Mouse (Mus musculus) stomach, postnatal 0 days (tissue): ENCODE measurements around the gene Ostf1. TPM values are rescaled to one million over a fixed set of nuclear protein-coding genes. Genes with fewer than 3 reads are reported as not detected.

Experiments used
- ATAC-seq: fragments of 200-750 bp; cut with Nextera tagmentation; 2 replicates; pipeline ENCODE4 v1.8.0; 2017; ENCODE audit not compliant: low FRiP score, low TSS enrichment
- DNase-seq: peaks from one replicate; pipeline ENCODE4 v3.0.0-alpha.2; 2016; ENCODE audit warnings: low spot score
- H3K27ac ChIP-seq: fragments of 300-500 bp; sonication (generic); replicated peaks from 2 replicates; pipeline ENCODE4 v1.5.1; 2014; ENCODE audit warnings: mild to moderate bottlenecking, control low read depth
- H3K27me3 ChIP-seq: fragments of 300-500 bp; sonication (generic); 2 replicates; pipeline ENCODE4 v1.6.1; 2014; ENCODE audit warnings: low read length; ENCODE audit not compliant: control insufficient read depth, insufficient read depth
- H3K36me3 ChIP-seq: fragments of 300-500 bp; sonication (generic); 2 replicates; pipeline ENCODE4 v1.6.1; 2014; ENCODE audit warnings: low read length, mixed read lengths; ENCODE audit not compliant: control insufficient read depth, insufficient read depth
- H3K4me1 ChIP-seq: fragments of 300-500 bp; sonication (generic); replicated peaks from 2 replicates; pipeline ENCODE4 v1.6.1; 2014; ENCODE audit warnings: antibody characterized with exemption; ENCODE audit not compliant: control insufficient read depth, insufficient read depth
- H3K4me2 ChIP-seq: fragments of 300-500 bp; sonication (generic); replicated peaks from 2 replicates; pipeline ENCODE4 v1.6.1; 2014; ENCODE audit warnings: low read depth, mild to moderate bottlenecking, control low read depth, moderate library complexity
- H3K4me3 ChIP-seq: fragments of 300-500 bp; sonication (generic); 2 replicates; pipeline ENCODE4 v1.5.1; 2014; ENCODE audit warnings: low read depth, low read length, control low read depth
- H3K9ac ChIP-seq: fragments of 300-500 bp; sonication (generic); 2 replicates; pipeline ENCODE4 v1.6.1; 2014; ENCODE audit warnings: mild to moderate bottlenecking, low read length, control low read depth, mixed read lengths
- H3K9me3 ChIP-seq: fragments of 300-500 bp; sonication (generic); 2 replicates; pipeline ENCODE4 v1.6.1; 2016; ENCODE audit warnings: low read length; ENCODE audit not compliant: control insufficient read depth
- CTCF ChIP-seq: IDR thresholded peaks from 2 replicates; pipeline ENCODE4 v1.5.1; 2016; ENCODE audit warnings: antibody characterized with exemption, low read depth, mild to moderate bottlenecking, moderate library complexity
- EP300 ChIP-seq: optimal IDR thresholded peaks from 2 replicates; pipeline ENCODE3; 2016; ENCODE audit warnings: antibody characterized with exemption
- WGBS: fragments of 180-500 bp; shearing (Covaris S2); extraction: QIAGEN DNeasy Blood & Tissue Kit; methylation state at CpG from one replicate; pipeline ENCODE4 v1.1.7; 2014; 5-methylcytosine and 5-hydroxymethylcytosine counted together
- polyA plus RNA-seq: library from polyadenylated mRNA; unstranded; fragments of >200 nt; fragmentation: Nextera tagmentation; extraction: Ambion mirVana; gene quantifications from 2 replicates; pipeline ENCODE4 v1.2.1, GENCODE M21; 2015

The Ostf1 gene
- polyA plus RNA-seq, 1 experiment from 2014 or later, result 129 TPM

DNA sequence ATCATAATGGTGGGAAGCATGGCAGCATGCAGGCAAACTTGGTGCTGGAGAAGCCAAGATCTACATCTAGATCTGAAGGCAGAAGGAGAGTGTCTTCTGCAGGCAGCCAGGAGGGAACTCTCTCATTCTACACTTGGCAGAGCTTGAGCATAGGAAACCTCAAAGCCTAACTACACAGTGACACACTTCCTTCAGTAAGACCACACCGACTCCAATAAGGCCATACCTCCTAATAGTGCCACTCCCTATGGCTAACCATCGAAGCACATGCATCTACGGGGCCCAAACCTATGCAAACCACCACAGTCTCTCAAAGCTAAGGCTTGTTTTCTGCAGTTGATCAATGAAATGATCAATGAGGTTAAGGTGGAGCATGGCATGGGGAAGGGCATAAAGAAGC, 55.7 kb downstream of the Ostf1 start:
- Histone ChIP-seq H3K27ac (no peak overlapping the region), H3K4me1 (no peaks in the 10 kb centered on the region), H3K27me3 (no peaks in the 10 kb centered on the region), H3K4me3 (no peak overlapping the region), H3K36me3 (no peaks in the 10 kb centered on the region; the same call in 1 of the 2 replicates), H3K9ac (no peak overlapping the region), H3K4me2 (no peak overlapping the region), H3K9me3 (no peaks in the 10 kb centered on the region)
- TF ChIP-seq EP300 (no peak), CTCF (no peak)
- no peak for ATAC-seq
- 91% methylated on average over 3 of the region's 3 CpGs for WGBS
- DNase-seq, result no peak

DNA sequence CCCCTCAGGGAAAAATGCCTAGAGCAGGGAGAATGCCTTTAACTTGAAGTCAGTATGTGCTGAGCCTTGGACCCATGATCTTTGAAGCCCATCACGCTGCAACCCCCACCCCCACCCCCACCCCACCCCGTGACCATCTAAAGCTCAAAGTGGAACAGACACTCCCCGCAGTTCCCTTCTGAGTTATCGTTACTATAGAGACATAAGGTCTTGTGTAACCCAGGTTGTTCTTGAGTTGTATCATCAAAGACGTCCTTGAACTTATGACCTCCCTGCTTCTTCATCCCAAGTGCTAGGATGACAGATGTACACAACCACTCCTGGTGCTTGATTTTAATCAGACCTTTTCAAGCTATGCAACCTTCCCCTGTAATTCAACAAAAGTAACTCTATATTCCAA, 57.7 kb downstream of the Ostf1 start:
- H3K36me3 ChIP-seq, result no peaks in the 10 kb centered on the region
- ATAC-seq (no peak), DNase-seq (no peak)
- no peak overlapping the region for H3K4me3 ChIP-seq
- H3K4me2 ChIP-seq, result no peak overlapping the region
- 54% methylated on average over 5 of the region's 5 CpGs for WGBS
- H3K27me3 ChIP-seq, result no peaks in the 10 kb centered on the region
- H3K9ac ChIP-seq, result no peak overlapping the region
- no peaks in the 10 kb centered on the region for H3K4me1 ChIP-seq
- no peak for TF ChIP-seq CTCF
- TF ChIP-seq EP300, result no peak
- no peaks in the 10 kb centered on the region for H3K9me3 ChIP-seq
- H3K27ac ChIP-seq, result no peak overlapping the region

GRCm38 (mm10) chr19:18573443-18573842, 58.2 kb downstream of the Ostf1 start:
- H3K4me2 ChIP-seq, result no peak overlapping the region
- H3K36me3 ChIP-seq, result no peaks in the 10 kb centered on the region
- TF ChIP-seq CTCF (no peak), EP300 (no peak)
- H3K4me1 ChIP-seq, result no peaks in the 10 kb centered on the region
- DNase-seq (no peak), ATAC-seq (no peak)
- H3K9ac ChIP-seq, result no peak overlapping the region
- no peak overlapping the region for H3K27ac ChIP-seq
- no peaks in the 10 kb centered on the region for H3K9me3 ChIP-seq
- no peaks in the 10 kb centered on the region for H3K27me3 ChIP-seq
- H3K4me3 ChIP-seq, result no peak overlapping the region
- 55% methylated on average over 3 of the region's 3 CpGs for WGBS

- Histone ChIP-seq H3K4me2 (no peak overlapping the region), H3K36me3 (no peaks in the 10 kb centered on the region), H3K4me3 (no peak overlapping the region), H3K9me3 (no peaks in the 10 kb centered on the region), H3K27ac (no peak overlapping the region), H3K4me1 (no peaks in the 10 kb centered on the region), H3K27me3 (no peaks in the 10 kb centered on the region), H3K9ac (no peak overlapping the region)
- 96% methylated on average over 1 of the region's 1 CpGs for WGBS
- no peak for TF ChIP-seq EP300
- no peak for TF ChIP-seq CTCF
- DNase-seq (no peak), ATAC-seq (no peak)
Observed at GRCm38 (mm10) chr19:18569496-18569895, 62.1 kb downstream of the Ostf1 start.

DNA sequence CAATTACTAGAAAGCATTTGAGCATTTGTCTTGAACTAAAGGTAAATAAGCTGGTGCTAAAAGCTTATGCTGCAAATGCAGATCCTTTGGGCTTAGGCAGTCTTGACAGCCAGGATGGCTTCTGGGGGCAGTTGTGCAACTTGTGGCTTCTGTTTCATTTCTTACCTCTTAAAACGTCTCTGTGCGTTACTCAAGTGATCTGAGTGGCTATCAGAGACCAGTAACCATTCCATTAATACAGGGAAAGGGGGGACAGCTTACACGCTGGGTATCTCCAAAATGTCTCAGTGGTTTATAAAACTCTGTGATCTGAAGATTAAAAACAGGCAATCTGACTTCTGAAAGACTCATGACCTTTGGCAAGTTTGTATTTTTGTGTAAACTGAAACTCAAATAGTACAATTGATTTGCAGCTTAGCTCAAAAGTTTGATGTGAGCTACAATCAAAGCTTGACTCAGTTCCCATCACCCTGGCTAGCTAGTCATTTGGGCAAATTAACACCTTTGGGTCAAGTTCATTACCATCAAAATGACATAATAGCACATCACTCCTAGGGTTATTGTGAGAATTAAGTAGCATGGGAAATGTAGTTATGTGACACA, 62.7 kb downstream of the Ostf1 start:
- 66% methylated on average over 3 of the region's 3 CpGs for WGBS
- Histone ChIP-seq H3K27ac (no peak overlapping the region), H3K4me3 (no peak overlapping the region), H3K9ac (no peak overlapping the region), H3K4me2 (no peak overlapping the region), H3K36me3 (no peaks in the 10 kb centered on the region), H3K27me3 (no peaks in the 10 kb centered on the region), H3K9me3 (no peaks in the 10 kb centered on the region), H3K4me1 (no peaks in the 10 kb centered on the region)
- DNase-seq (no peak), ATAC-seq (no peak)
- no peak for TF ChIP-seq CTCF
- TF ChIP-seq EP300, result no peak

DNA sequence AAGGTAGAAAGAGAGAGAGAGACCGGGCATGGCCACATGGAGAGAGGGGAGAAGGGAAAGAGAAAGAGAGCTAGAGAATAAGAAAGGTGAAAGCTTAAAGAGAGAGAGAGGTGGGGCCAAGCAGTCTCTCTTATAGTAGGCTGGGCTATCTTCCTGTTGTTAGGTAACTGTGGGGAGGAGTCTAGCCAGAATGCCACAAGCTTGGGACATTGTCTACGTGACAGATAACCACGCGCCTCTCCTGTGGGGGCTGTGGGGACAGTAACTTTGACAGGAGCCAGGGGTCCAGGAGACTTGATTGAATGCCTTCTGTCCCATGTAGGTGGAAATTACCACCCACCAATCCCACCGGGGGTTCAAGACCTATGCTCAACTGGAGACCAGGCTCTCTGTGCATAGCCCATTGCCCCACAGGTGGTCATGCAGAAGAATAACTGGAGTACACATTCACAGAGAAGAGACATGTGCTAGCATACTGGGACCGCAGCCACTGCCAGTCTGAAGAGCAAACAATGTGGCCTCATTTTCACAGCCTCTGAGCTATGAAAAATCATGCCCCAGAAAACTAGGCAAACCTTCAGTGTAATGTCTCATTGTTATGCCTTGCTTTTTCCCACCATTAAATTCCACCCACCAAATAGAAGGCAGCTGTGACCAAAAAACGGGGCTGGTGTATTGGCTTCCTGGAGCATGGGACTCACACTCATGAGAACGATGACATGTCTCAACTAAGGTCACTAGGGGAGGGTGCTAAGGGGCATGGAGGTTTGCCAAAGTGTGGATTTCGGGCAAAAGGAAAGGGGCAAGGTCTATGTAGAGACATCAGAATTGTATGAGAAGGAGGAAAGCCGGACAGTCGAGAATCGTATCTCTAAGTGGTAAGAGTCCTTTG, 63.4 kb downstream of the Ostf1 start:
- Histone ChIP-seq H3K36me3 (no peaks in the 10 kb centered on the region), H3K9ac (no peak overlapping the region), H3K27me3 (no peaks in the 10 kb centered on the region), H3K27ac (no peak overlapping the region), H3K4me1 (no peaks in the 10 kb centered on the region), H3K4me2 (no peak overlapping the region), H3K9me3 (no peaks in the 10 kb centered on the region), H3K4me3 (no peak overlapping the region)
- no peak for TF ChIP-seq EP300
- no peak for TF ChIP-seq CTCF
- DNase-seq (no peak), ATAC-seq (no peak)
- 79% methylated on average over 12 of the region's 12 CpGs for WGBS
